Mouse (Mus musculus) CH12.LX (cell line): Measurements from ENCODE around the gene Tkt.

ENCODE experiments used
- MAFK ChIP-seq: IDR thresholded peaks from 2 replicates; pipeline ENCODE4 v1.6.1; 2011; ENCODE audit warnings: low read length, improper control_type of control experiment; ENCODE audit not compliant: insufficient replicate concordance
- MAZ ChIP-seq: IDR thresholded peaks from 2 replicates; pipeline ENCODE4 v1.6.1; 2012; ENCODE audit warnings: low read depth, mild to moderate bottlenecking, inconsistent platforms, low read length, improper control_type of control experiment, moderate library complexity
- MEF2A ChIP-seq: IDR thresholded peaks from 2 replicates; pipeline ENCODE4 v1.6.1; 2014; ENCODE audit warnings: low read depth, mild to moderate bottlenecking, inconsistent platforms, low read length, improper control_type of control experiment, borderline replicate concordance
- NRF1 ChIP-seq: IDR thresholded peaks from 2 replicates; pipeline ENCODE4 v1.6.1; 2014; ENCODE audit warnings: low read depth, mild to moderate bottlenecking, inconsistent platforms, low read length, improper control_type of control experiment, moderate library complexity
- ZMIZ1 ChIP-seq: IDR thresholded peaks from 2 replicates; pipeline ENCODE4 v1.6.1; 2012; ENCODE audit warnings: low read depth, mild to moderate bottlenecking, inconsistent platforms, low read length, improper control_type of control experiment

- no peak for TF ChIP-seq MAFK
- TF ChIP-seq NRF1 = no peak
- no peak for TF ChIP-seq MAZ
- no peak for TF ChIP-seq MEF2A
- TF ChIP-seq ZMIZ1 = no peak
Measured at GRCm38 (mm10) chr14:30616751-30617150, 68.6 kb downstream of the Tkt start.
